Mouse (Mus musculus) C2C12 (cell line): ENCODE measurements around the gene Eva1a.

ENCODE experiments used
- CEBPB ChIP-seq: IDR thresholded peaks from one replicate; pipeline ENCODE4 v1.6.1; 2011; ENCODE audit warnings: low read depth, mild to moderate bottlenecking, control low read depth, moderate library complexity
- CTCF ChIP-seq: IDR thresholded peaks from one replicate; pipeline ENCODE4 v1.5.1; 2011; ENCODE audit not compliant: control insufficient read depth, insufficient read depth, insufficient read length
- MAX ChIP-seq: IDR thresholded peaks from one replicate; pipeline ENCODE4 v1.6.1; 2011; ENCODE audit warnings: mild to moderate bottlenecking, control low read depth
- MYOG ChIP-seq: IDR thresholded peaks from one replicate; pipeline ENCODE4 v1.6.1; 2011; ENCODE audit not compliant: control insufficient read depth, insufficient read length; ENCODE audit errors: extremely low read depth
- USF1 ChIP-seq: IDR thresholded peaks from one replicate; pipeline ENCODE4 v1.6.1; 2011; ENCODE audit warnings: low read depth, mild to moderate bottlenecking, control low read depth, moderate library complexity

DNA sequence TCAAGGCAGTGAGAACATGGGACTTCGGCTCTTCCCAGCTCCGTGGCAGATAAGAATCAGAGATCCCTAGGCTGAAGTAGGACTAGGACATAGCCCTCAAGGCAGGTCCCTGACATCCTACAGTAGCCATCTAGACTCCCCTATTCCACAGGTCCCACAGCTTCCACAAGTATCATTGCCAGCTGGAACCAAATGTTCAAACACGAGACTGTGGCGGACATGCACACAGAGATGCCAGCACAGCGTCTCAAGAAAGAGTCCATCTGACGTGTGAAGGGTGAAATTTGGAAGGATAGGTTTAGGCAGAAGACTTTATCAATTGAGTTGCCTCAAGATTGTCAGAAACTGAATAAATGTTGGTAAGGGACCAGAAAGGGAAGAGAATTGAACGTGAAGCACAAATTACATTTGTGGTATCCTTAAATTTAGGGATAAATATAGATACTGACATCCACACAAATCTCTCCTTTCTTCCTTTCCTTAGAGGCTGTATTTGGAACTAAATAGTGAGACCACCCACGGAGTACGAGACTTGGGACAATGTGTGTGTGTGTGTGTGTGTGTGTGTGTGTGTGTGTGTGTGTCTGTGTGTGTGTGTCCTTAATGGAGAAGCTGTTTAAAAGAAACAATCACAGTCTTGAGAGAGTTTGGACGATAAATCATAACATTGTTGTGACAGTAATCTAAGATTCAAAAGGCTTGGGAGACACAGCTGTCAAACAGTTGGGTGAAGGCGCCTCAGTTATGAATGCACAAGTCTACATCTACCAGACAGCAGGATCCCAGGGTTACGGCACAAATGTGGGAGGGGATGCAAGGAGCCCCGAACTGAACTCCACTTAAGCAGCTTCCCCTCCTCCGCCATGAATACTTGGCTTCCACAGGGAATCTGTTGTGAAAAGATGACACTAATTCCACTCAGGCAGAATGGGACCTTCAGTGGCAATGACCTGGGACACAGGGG, 71.6 kb downstream of the Eva1a start:
- no peak for TF ChIP-seq CTCF
- no peak for TF ChIP-seq USF1
- no peak for TF ChIP-seq MAX
- TF ChIP-seq MYOG: no peak
- TF ChIP-seq CEBPB: no peak
